Mouse (Mus musculus): ENCODE data around the gene Rnf181. TPM values are rescaled to one million over a fixed set of nuclear protein-coding genes. Genes with fewer than 3 reads are reported as not detected.

The Rnf181 gene
- polyA plus RNA-seq, 1 experiment from 2014 or later, result 102 TPM

DNA sequence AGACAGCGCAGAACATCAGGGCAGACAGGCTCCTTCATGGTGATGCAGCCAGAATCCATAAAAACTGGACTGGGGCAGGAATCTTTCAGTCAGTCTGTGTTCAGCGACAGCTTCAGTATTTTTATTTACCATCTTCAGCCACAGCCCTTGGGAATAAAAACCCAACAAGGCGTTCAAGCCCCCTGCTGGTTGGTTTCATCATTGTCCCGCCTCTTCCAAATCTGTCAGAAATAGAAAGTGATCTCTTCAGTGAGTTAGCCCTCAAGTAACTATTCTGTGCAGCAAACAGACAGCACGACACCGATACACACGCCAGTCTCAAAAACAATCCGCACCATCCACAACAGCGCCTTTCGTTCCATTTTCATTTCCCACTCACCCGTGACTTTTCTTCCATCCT, 47.7 kb downstream of the Rnf181 start:
- no peak overlapping the region for H3K4me2 ChIP-seq (ENCODE audit: low read depth, low read length, severe bottlenecking)
- H3K4me1 ChIP-seq (replicated peaks; ENCODE audit: control insufficient read depth, insufficient read depth, low read length), result no peaks in the 10 kb centered on the region
- no peaks in the 10 kb centered on the region for H3K9me3 ChIP-seq (ENCODE audit: control insufficient read depth, low read length)
- H3K9ac ChIP-seq (ENCODE audit: low read length), result no peak overlapping the region
- no peak for DNase-seq (ENCODE audit: low spot score)
- no peak for ATAC-seq (replicated peaks; ENCODE audit: low FRiP score)
- H3K27ac ChIP-seq (ENCODE audit: low read depth, low read length), result no peak overlapping the region
- 87% methylated on average over 11 of the region's 11 CpGs for WGBS
- no peaks in the 10 kb centered on the region for H3K27me3 ChIP-seq (ENCODE audit: control insufficient read depth, insufficient read depth, low read length)
- H3K36me3 ChIP-seq (ENCODE audit: control insufficient read depth, insufficient read depth, low read length), result peaks cover 8% of the 10 kb centered on the region
- H3K4me3 ChIP-seq (ENCODE audit: low read depth, low read length), result no peak overlapping the region

DNA sequence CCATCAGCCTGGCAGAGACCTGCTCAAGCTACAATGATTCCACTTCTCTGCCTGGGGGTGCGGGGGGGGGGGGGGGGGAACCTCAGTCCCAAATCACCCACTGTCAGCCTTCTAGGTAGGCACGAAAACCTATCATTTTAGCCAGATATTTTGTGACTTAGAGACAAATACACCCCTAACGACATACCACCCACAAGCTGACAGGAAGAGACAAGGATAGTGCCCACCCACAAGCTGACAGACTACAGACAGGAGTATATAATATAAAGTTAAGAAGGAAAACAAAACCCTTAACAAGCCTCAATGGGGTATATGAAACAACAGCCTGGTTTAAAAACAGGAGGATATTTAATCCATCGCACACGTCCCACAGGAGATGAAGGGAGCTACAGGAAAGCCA, 48.3 kb downstream of the Rnf181 start:
- no peak for DNase-seq (ENCODE audit: low spot score)
- Histone ChIP-seq H3K4me2 (ENCODE audit: low read depth, low read length, severe bottlenecking) (no peak overlapping the region), H3K36me3 (ENCODE audit: control insufficient read depth, insufficient read depth, low read length) (peaks cover 8% of the 10 kb centered on the region), H3K27me3 (ENCODE audit: control insufficient read depth, insufficient read depth, low read length) (no peaks in the 10 kb centered on the region), H3K9me3 (ENCODE audit: control insufficient read depth, low read length) (no peaks in the 10 kb centered on the region), H3K27ac (ENCODE audit: low read depth, low read length) (no peak overlapping the region), H3K9ac (ENCODE audit: low read length) (no peak overlapping the region), H3K4me1 (replicated peaks; ENCODE audit: control insufficient read depth, insufficient read depth, low read length) (no peaks in the 10 kb centered on the region), H3K4me3 (ENCODE audit: low read depth, low read length) (no peak overlapping the region)
- WGBS, result 98% methylated on average over 4 of the region's 5 CpGs
- ATAC-seq (replicated peaks; ENCODE audit: low FRiP score), result no peak

DNA sequence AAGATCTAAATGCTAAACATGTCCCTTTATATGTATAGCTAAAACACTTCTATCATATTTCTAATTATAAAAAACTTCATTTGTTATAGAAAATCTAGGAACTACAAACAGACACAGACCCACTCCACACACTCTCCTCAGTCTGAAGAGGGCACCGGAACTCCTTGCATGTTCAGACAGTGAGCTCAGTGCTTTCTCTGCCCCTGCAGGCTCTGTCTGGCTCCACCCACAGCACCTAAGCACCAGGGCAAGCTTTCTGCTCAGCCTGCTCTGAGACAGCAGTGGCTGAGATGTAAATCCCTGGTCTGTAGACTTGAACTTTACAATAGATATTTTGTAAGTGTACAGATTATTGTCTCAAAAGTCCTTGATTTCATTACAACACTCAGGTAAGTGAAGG, 50.7 kb downstream of the Rnf181 start:
- Histone ChIP-seq H3K9ac (ENCODE audit: low read length) (no peak overlapping the region), H3K36me3 (ENCODE audit: control insufficient read depth, insufficient read depth, low read length) (peaks cover 8% of the 10 kb centered on the region), H3K27me3 (ENCODE audit: control insufficient read depth, insufficient read depth, low read length) (no peaks in the 10 kb centered on the region), H3K27ac (ENCODE audit: low read depth, low read length) (no peak overlapping the region), H3K9me3 (ENCODE audit: control insufficient read depth, low read length) (no peaks in the 10 kb centered on the region), H3K4me1 (replicated peaks; ENCODE audit: control insufficient read depth, insufficient read depth, low read length) (no peaks in the 10 kb centered on the region), H3K4me2 (ENCODE audit: low read depth, low read length, severe bottlenecking) (no peak overlapping the region), H3K4me3 (ENCODE audit: low read depth, low read length) (no peak overlapping the region)
- ATAC-seq (replicated peaks; ENCODE audit: low FRiP score) (no peak), DNase-seq (ENCODE audit: low spot score) (no peak)
- 79% methylated on average over 1 of the region's 1 CpGs for WGBS

DNA sequence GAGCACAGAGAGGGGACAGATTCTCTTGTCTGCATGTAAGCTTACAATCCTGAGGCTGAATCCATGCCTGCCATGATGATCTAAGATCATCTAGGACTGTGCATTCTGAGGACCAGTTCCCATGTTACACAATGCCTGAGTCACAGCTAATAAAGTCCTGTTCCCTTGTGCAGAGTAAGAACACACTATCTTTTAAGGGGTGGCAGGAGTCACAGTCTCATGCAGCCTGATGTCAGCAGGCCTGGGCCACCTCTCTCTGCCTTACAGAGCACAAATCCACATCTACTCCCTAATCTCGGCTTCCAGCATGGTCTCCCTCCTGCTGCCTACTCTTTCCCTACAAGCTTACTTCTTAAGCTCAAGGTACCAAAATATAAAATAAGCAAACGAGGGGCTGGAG, 51.4 kb downstream of the Rnf181 start:
- Histone ChIP-seq H3K27me3 (ENCODE audit: control insufficient read depth, insufficient read depth, low read length) (no peaks in the 10 kb centered on the region), H3K9ac (ENCODE audit: low read length) (no peak overlapping the region), H3K27ac (ENCODE audit: low read depth, low read length) (no peak overlapping the region), H3K36me3 (ENCODE audit: control insufficient read depth, insufficient read depth, low read length) (peaks cover 8% of the 10 kb centered on the region), H3K4me2 (ENCODE audit: low read depth, low read length, severe bottlenecking) (no peak overlapping the region), H3K4me1 (replicated peaks; ENCODE audit: control insufficient read depth, insufficient read depth, low read length) (no peaks in the 10 kb centered on the region), H3K9me3 (ENCODE audit: control insufficient read depth, low read length) (no peaks in the 10 kb centered on the region), H3K4me3 (ENCODE audit: low read depth, low read length) (no peak overlapping the region)
- 85% methylated on average over 2 of the region's 2 CpGs for WGBS
- DNase-seq (ENCODE audit: low spot score), result no peak
- ATAC-seq (replicated peaks; ENCODE audit: low FRiP score), result no peak

DNA sequence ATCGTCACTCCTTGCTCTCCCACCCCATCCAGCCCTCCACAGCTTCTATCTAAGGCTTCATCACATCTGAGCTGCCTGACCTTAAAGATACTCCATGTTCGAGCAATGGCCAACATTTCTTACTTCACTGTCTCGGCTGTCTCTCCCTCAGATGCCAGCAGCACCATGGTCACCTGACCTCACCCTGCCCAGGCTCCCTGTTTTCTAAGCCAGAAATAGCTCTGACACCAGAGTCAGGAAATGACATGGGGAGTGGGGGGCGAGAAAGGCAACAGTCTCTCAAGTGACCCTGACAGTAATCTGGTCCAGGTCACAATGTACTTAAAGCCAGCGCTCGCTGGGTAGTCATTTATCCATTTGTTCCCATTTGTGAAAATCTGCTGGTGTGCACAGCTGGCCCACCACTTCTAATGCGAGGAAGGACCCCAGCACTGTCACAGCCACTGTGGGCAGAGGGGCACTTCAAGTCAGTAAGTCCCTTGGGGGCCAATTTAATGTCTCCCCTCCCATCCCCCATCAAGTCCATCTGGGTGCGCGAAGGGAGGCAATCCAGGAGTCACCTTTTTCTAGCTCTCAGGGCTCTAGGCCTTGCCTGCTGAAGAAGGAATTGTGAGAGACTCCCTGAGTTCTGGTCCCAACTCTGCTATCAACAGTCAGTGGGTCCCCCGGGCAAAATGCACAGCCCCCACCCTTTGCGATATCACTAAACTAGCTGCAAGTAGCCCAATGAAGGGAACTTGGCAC, 53.5 kb downstream of the Rnf181 start:
- Histone ChIP-seq H3K36me3 (ENCODE audit: control insufficient read depth, insufficient read depth, low read length) (no peaks in the 10 kb centered on the region; the same call in 1 of the 2 replicates), H3K4me3 (ENCODE audit: low read depth, low read length) (no peak overlapping the region), H3K9ac (ENCODE audit: low read length) (no peak overlapping the region), H3K27me3 (ENCODE audit: control insufficient read depth, insufficient read depth, low read length) (no peaks in the 10 kb centered on the region), H3K9me3 (ENCODE audit: control insufficient read depth, low read length) (no peaks in the 10 kb centered on the region), H3K4me1 (replicated peaks; ENCODE audit: control insufficient read depth, insufficient read depth, low read length) (no peaks in the 10 kb centered on the region), H3K27ac (ENCODE audit: low read depth, low read length) (no peak overlapping the region), H3K4me2 (ENCODE audit: low read depth, low read length, severe bottlenecking) (no peak overlapping the region)
- ATAC-seq (replicated peaks; ENCODE audit: low FRiP score), result no peak
- WGBS, result 92% methylated on average over 11 of the region's 11 CpGs
- DNase-seq (ENCODE audit: low spot score), result no peak

DNA sequence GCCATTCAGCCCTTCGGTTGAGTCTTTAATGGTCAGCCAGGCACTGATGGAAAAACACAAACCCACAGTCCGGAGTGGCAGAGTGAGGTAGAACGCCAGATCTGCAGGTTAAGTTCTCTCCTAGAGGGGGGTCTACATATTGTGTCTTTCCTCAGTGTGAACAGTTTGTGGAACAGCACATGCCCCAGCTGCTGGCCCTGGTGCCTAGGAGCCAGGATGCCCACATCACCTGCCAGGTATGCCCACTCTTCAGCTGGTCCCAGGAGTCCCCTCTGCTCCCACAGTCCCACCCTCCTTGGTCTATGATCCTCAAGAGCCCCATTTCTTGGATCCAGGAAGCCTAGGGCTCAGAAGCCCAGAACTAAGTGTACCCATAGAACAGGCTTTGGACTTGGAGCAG, 54.6 kb downstream of the Rnf181 start:
- WGBS, result 88% methylated on average over 3 of the region's 3 CpGs
- H3K4me3 ChIP-seq (ENCODE audit: low read depth, low read length), result no peak overlapping the region
- H3K27ac ChIP-seq (ENCODE audit: low read depth, low read length), result no peak overlapping the region
- H3K4me1 ChIP-seq (replicated peaks; ENCODE audit: control insufficient read depth, insufficient read depth, low read length), result no peaks in the 10 kb centered on the region
- DNase-seq (ENCODE audit: low spot score) (no peak), ATAC-seq (replicated peaks; ENCODE audit: low FRiP score) (no peak)
- no peak overlapping the region for H3K4me2 ChIP-seq (ENCODE audit: low read depth, low read length, severe bottlenecking)
- no peaks in the 10 kb centered on the region for H3K9me3 ChIP-seq (ENCODE audit: control insufficient read depth, low read length)
- H3K9ac ChIP-seq (ENCODE audit: low read length), result no peak overlapping the region
- no peaks in the 10 kb centered on the region for H3K27me3 ChIP-seq (ENCODE audit: control insufficient read depth, insufficient read depth, low read length)
- H3K36me3 ChIP-seq (ENCODE audit: control insufficient read depth, insufficient read depth, low read length), result no peaks in the 10 kb centered on the region; the same call in 1 of the 2 replicates

Other genes with a start within 250 kb of the Rnf181 start
- gene Atoh8, start 131.4 kb downstream of the Rnf181 start, polyA plus RNA-seq (2014; fragmentation: Nextera tagmentation; extraction: Ambion mirVana), result 10.8 and 11.8 TPM in 2 replicates
- not detected in 2 replicates for gene Sftpb, start 62.3 kb downstream of the Rnf181 start, polyA plus RNA-seq (2014; fragmentation: Nextera tagmentation; extraction: Ambion mirVana)
- 109 and 113 TPM in 2 replicates for gene Usp39, start 21.8 kb downstream of the Rnf181 start, polyA plus RNA-seq (2014; fragmentation: Nextera tagmentation; extraction: Ambion mirVana)
- 21.4 and 21.5 TPM in 2 replicates for gene 0610030E20Rik, start 19.6 kb downstream of the Rnf181 start, polyA plus RNA-seq (2014; fragmentation: Nextera tagmentation; extraction: Ambion mirVana)
- 4.2 and 4.6 TPM in 2 replicates for gene Tmem150a, start 11.5 kb downstream of the Rnf181 start, polyA plus RNA-seq (2014; fragmentation: Nextera tagmentation; extraction: Ambion mirVana)
- gene Vamp5, start 13.5 kb upstream of the Rnf181 start, polyA plus RNA-seq (2014; fragmentation: Nextera tagmentation; extraction: Ambion mirVana), result 8.1 and 11.9 TPM in 2 replicates
- gene Vamp8, start 23.7 kb upstream of the Rnf181 start, polyA plus RNA-seq (2014; fragmentation: Nextera tagmentation; extraction: Ambion mirVana), result 34.1 and 35.6 TPM in 2 replicates
- 11.7 and 13.5 TPM in 2 replicates for gene Ggcx, start 47.4 kb upstream of the Rnf181 start, polyA plus RNA-seq (2014; fragmentation: Nextera tagmentation; extraction: Ambion mirVana)
- 504 and 506 TPM in 2 replicates for gene Mat2a, start 72.6 kb upstream of the Rnf181 start, polyA plus RNA-seq (2014; fragmentation: Nextera tagmentation; extraction: Ambion mirVana)
- gene Sh2d6, start 154.8 kb upstream of the Rnf181 start, polyA plus RNA-seq (2014; fragmentation: Nextera tagmentation; extraction: Ambion mirVana), result 0.36 and 0.51 TPM in 2 replicates
- 7.1 and 8.4 TPM in 2 replicates for gene Capg, start 177.4 kb upstream of the Rnf181 start, polyA plus RNA-seq (2014; fragmentation: Nextera tagmentation; extraction: Ambion mirVana)
- 15.8 and 16.5 TPM in 2 replicates for gene Elmod3, start 231.5 kb upstream of the Rnf181 start, polyA plus RNA-seq (2014; fragmentation: Nextera tagmentation; extraction: Ambion mirVana)
- 5.3 and 6.3 TPM in 2 replicates for gene Retsat, start 231.5 kb upstream of the Rnf181 start, polyA plus RNA-seq (2014; fragmentation: Nextera tagmentation; extraction: Ambion mirVana)

Measured in forebrain, embryonic 11.5 days (tissue).